Mouse (Mus musculus) T-helper 2 cell (primary cell): ENCODE results near the gene Zdhhc19.

Experiments used
- in situ Hi-C: fragments of 300-600 bp; cut with MboI, MseI; formaldehyde crosslinking; loops from one replicate; pipeline ENCODE4 v1.15.1; 2025; ENCODE audit warnings: high pct_unique_total_duplicates

The Zdhhc19 gene

GRCm38 (mm10) chr16:32547156-32548068 lies 51.3 kb downstream of the Zdhhc19 start:
- in situ Hi-C loops, result no loop called here

DNA sequence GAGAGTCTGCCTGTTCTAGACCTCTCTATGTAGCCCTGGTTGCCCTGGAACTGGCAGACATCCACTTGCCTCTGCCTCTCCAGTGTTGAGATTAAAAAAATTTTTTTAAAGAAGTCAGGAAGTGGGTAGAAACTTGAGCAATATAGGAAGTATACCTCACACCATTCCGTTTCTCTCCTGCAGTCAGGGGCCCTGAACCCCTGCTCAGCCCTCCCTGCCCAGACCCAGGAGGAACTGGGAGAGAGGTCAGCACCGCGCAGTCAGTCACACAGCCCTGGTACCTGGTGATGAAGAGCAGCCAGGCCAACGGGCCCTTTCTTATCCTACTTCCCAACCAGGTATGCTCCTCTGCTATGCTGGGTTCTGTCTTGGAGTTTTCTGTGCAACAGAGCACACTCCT lies 54.0 kb downstream of the Zdhhc19 start:
- in situ Hi-C loops, result no loop called here

DNA sequence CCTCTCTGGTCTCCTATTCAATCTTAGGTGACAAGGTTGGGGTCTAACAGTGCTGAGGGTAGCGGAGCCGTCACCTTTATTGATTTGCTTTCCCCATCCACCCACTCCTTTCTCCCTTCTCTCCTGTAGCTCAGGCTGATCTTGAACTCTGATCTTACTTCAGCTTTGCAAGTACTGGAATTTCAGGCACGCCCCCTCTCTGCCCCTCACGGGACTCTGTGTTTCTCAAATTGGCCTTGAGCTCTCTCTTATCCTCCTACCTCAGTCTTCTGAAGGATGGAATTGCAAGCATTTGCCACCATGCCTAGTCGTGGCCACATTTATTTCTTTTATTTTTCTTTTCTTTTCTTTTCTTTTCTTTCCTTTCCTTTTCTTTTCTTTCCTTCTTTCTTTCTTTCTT lies 54.4 kb downstream of the Zdhhc19 start:
- in situ Hi-C loops, result no loop called here

DNA sequence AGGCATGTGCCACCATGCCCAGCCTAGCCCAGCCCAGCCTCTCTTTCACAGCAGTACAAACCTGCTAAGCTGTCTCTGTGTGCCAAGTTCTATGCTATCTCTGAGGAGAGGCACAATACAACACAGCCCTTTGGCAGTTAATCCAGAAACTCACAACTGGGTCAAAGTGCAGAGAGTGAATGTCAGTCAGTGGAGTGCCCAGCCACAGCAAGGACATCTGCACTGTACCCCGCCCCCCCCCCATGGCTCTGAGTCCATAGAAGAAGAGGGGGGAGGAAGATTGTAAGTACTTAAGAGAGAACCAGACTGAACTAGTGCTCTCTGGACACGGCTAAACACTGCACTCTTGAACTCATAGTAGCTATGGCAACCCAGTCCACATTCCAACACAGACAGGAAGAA lies 55.3 kb downstream of the Zdhhc19 start:
- in situ Hi-C loops, result no loop called here

DNA sequence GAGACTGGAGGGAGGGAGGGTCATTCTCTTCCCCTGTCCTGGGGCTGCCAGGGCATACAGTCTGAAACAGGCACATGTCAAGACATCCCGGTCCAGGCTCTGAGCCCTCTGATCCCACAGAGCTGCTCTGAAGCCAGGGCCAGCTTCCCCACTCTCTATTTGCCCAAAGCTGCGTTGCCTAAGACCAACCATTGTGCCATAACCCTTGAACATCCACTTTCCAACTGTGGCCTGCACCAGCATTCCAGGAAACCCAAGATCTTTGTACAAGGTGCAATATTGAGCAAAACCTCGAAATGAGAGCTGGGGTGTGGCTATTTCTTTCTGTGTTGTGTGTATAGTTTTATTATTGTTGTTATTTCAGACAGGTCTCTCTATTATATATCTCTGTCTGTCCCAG lies 59.5 kb downstream of the Zdhhc19 start:
- in situ Hi-C loops, result no loop called here

DNA sequence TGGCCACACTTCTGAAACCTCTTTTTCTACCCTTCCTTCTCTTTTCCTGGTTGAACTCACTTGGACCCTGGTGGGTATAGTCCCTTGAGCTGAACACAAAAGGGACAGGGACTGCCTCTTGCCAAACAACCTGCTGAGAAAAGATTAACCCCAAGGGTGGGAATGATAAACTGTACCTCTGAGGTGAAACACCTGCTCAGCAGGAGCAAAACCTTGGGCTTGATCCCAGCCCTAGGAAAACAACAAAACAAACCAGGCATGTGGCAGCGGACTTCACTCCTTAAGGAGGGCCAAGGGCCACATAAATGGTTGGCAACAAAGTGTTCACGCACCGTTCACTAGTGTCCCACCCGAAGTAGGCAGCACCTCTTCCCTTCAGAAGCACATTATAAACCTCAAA lies 63.4 kb downstream of the Zdhhc19 start:
- in situ Hi-C loops, result no loop called here

DNA sequence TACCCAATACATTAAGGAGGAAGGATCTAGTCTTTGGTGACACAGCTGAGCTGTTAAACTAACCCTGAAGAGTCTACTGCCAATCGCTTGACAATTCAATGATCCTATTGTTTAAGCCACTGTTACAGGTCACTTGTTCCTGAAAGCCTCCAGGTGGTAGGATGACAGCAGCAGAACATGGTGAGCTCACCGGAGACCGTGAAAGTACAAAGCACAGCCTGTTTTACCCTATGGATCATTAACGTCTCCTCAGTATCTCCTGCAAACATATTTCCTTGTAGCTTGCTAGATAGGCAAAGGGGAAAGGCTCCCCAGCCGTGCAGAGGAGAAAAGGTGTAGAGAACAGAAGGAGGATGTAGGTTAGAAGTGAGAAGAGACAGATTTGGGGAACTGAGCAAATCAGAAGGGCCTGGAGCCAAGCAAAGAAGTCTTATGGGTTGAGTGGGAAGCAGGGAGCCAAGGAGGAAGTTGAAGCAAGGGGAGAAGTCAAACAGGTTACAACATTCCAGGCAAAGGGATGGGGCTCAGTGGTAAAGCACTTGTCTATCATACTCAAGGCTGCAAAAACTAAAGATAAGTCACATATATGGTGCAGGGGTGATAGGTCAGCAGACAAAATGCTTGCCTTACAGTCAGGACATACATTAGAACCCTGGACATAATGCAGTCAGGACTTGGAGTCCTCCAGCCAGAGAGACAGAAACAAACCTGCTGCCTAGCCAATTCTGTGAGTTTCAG lies 67.2 kb downstream of the Zdhhc19 start:
- in situ Hi-C loops, result no loop called here

DNA sequence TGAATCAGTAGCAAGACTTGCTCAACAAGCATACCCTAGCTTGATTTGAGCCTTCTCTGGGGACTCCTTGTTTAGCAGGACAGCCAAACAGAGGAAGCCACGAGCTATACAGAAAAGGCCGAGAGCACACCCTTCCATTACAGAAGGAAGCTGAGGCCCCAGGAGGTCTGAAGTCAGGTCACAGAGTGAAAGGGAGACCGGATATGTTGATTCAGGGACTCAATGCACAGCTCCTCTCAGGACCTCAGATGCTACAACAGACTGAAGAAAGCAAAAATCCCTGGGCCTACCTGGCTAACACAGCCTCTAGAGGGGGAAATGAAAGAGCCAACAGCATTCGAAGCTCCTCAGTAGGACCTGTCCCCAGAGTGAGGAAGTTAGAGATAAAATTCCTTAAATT lies 71.2 kb downstream of the Zdhhc19 start:
- in situ Hi-C loops, result no loop called here

DNA sequence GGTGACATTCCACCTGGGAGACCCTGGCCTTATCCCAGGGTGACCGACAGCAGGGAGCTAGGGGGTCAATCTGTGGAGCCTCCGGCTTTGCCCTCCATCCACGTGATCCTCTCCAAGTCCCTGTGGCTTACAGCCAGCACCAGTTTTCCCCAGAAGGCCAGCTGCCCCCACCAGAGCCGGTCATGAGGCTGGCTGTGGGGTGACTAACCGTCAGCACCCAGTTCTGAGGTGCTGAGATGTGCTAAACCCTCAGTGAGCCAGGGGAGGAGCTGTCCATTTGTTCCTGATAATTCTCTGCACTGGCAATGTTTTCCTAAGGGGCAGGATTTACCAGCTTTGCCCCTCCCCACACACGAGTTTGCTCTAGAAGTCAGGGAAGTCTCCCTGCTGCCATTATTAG lies 72.3 kb downstream of the Zdhhc19 start:
- in situ Hi-C loops, result no loop called here

GRCm38 (mm10) chr16:32570042-32570441 lies 74.0 kb downstream of the Zdhhc19 start:
- in situ Hi-C loops, result no loop called here

DNA sequence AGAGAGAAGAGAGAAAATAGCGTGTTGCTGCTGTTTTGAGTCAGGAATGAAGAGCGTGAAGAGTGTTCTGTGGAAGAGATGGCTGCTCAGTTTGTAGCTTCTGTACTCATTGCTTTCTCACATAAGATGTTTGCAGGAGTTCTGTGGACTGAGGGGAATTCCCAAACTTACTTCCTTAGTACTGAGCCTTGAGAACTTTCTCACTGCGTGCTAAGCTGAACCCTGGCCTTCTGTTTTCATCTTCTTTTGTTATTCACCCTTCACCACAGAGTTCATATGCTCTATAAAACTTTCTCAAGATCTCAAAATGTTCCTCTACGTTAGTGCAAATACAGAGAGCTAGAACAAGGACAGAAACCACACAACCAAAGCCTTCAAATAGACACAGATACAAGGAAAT lies 76.5 kb downstream of the Zdhhc19 start:
- in situ Hi-C loops, result no loop called here

- in situ Hi-C loops, result no loop called here
Measured at GRCm38 (mm10) chr16:32586482-32586881, 90.4 kb downstream of the Zdhhc19 start.

DNA sequence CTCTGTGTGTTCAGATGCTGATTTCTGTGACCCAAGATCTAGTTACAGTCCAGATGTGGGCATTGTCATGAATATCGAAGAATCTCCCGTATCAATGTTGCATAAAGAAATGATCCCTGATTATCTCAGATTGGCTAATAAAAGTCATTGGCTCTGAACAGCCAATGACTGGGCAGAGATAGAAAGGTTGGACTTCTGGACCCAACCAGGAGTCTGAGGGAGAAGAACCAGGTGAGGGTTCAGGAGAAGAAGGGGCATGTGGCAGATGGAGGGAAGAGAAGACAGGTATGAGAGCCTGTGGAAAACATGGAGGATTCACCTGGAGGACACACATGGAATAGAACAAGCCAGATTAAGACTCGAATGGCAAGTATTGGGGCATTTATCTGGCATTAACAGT lies 92.5 kb downstream of the Zdhhc19 start:
- in situ Hi-C loops, result no loop called here

GRCm38 (mm10) chr16:32591521-32591920 lies 95.5 kb downstream of the Zdhhc19 start:
- in situ Hi-C loops, result no loop called here

- in situ Hi-C loops, result no loop called here
Measured at GRCm38 (mm10) chr16:32593283-32593805, 97.3 kb downstream of the Zdhhc19 start.

DNA sequence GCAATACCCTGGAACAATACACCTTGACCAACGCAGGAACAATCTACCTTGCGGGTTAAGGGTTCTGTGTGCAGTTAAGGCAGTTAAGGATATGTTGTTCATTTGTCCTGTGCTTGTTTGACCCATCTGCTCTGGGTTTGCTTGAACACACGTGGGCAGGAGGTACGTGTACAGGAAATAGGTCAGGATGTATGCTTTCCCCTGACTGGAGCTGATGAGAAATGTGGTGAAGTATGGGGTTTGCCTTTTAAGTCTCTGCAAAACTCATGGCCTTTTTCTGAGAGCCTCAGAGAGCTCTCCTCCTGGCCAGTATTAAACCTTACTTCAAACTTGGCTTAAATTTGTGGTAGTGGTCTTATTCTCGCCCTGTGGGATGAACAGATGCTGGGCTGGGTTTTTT lies 97.9 kb downstream of the Zdhhc19 start:
- in situ Hi-C loops, result no loop called here

GRCm38 (mm10) chr16:32594701-32595100 lies 98.6 kb downstream of the Zdhhc19 start:
- in situ Hi-C loops, result no loop called here

- in situ Hi-C loops, result no loop called here
Measured at GRCm38 (mm10) chr16:32595142-32595855, 99.2 kb downstream of the Zdhhc19 start.

- in situ Hi-C loops, result no loop called here
Measured at GRCm38 (mm10) chr16:32597909-32598381, 101.9 kb downstream of the Zdhhc19 start.

DNA sequence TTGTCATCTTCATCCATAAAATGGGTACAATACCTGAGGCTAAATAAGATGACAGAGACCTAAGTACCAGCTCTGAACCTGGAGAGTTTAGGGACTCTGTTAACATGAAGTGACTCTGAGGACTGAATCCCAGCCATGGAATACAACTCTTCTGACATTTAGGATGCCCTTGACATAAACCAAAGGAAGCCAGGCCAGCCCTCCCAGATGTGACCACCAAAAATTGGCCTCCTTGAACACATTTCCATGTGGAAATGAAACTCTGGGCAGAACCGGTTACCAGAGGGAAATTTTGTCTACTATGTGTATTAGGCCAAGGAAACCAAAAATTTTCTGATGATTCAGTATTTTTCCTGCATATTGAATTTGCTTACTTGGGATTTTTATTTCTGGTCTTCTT lies 103.1 kb downstream of the Zdhhc19 start:
- in situ Hi-C loops, result no loop called here

DNA sequence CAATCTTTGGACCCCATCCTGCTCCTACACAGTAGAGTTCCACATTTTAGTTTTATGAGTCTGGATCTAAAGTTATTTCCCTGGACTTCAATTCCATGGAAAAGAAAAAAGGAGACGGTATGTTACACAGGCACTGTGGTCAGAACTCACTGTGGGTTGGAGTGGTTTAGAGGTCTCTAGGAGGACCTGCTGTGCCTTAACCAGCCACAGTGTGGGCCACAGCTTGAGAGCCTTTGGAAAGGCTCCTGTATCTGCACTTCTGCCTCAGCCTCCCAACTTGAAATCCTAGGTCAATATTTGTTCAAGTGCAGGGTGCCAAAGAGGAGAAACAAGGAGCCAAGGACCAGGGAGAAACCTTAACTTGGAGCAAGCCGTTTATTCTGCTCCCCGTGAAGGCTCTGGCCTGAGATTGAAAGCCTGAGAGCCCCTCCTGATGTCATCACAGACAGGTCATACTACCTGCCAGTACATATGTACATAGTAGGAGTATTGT lies 106.2 kb downstream of the Zdhhc19 start:
- in situ Hi-C loops, result no loop called here
